Mouse (Mus musculus): ENCODE data around the gene Klf15. TPM values are rescaled to one million over a fixed set of nuclear protein-coding genes. Genes with fewer than 3 reads are reported as not detected.

The Klf15 gene
- polyA plus RNA-seq, 1 experiment from 2014 or later = 4.2 TPM

- no peaks in the 10 kb centered on the region for H3K27me3 ChIP-seq (ENCODE audit: low read depth, poor library complexity, severe bottlenecking)
- DNase-seq (ENCODE audit: low spot score) = no peak
These were observed 11.7 kb upstream of the Klf15 start for GRCm38 (mm10) chr6:90450697-90451096.

GRCm38 (mm10) chr6:90451512-90451911 lies 10.9 kb upstream of the Klf15 start:
- WGBS = 88% methylated on average over 5 of the region's 5 CpGs
- no peak for DNase-seq (ENCODE audit: low spot score)
- H3K27ac ChIP-seq (replicated peaks) = no peak overlapping the region
- H3K27me3 ChIP-seq (ENCODE audit: low read depth, poor library complexity, severe bottlenecking) = no peaks in the 10 kb centered on the region
- no peaks in the 10 kb centered on the region for H3K9me3 ChIP-seq (replicated peaks)
- peaks cover 10% of the 10 kb centered on the region for H3K4me1 ChIP-seq
- no peaks in the 10 kb centered on the region for H3K36me3 ChIP-seq
- no peak overlapping the region for H3K4me3 ChIP-seq

More at GRCm38 (mm10) chr6:90450697-90451096, 11.7 kb upstream of the Klf15 start:
- no peaks in the 10 kb centered on the region for H3K36me3 ChIP-seq
- H3K4me3 ChIP-seq = no peak overlapping the region
- H3K9me3 ChIP-seq (replicated peaks) = no peaks in the 10 kb centered on the region
- WGBS = 76% methylated on average over 5 of the region's 5 CpGs
- peaks cover 11% of the 10 kb centered on the region for H3K4me1 ChIP-seq
- H3K27ac ChIP-seq (replicated peaks) = no peak overlapping the region

- Histone ChIP-seq H3K36me3 (no peaks in the 10 kb centered on the region), H3K9me3 (replicated peaks) (no peaks in the 10 kb centered on the region), H3K4me3 (no peak overlapping the region), H3K27ac (replicated peaks) (no peak overlapping the region), H3K27me3 (ENCODE audit: low read depth, poor library complexity, severe bottlenecking) (no peaks in the 10 kb centered on the region), H3K4me1 (no peaks in the 10 kb centered on the region)
- no peak for DNase-seq (ENCODE audit: low spot score)
These were observed 9.8 kb upstream of the Klf15 start for GRCm38 (mm10) chr6:90452603-90453002.

GRCm38 (mm10) chr6:90453751-90454150 lies 8.6 kb upstream of the Klf15 start:
- Histone ChIP-seq H3K36me3 (no peaks in the 10 kb centered on the region), H3K4me1 (no peaks in the 10 kb centered on the region), H3K4me3 (no peak overlapping the region), H3K27me3 (ENCODE audit: low read depth, poor library complexity, severe bottlenecking) (no peaks in the 10 kb centered on the region), H3K9me3 (replicated peaks) (no peaks in the 10 kb centered on the region), H3K27ac (replicated peaks) (no peak overlapping the region)
- WGBS = 81% methylated on average over 5 of the region's 5 CpGs
- no peak for DNase-seq (ENCODE audit: low spot score)

- Histone ChIP-seq H3K27me3 (ENCODE audit: low read depth, poor library complexity, severe bottlenecking) (peaks cover 32% of the 10 kb centered on the region), H3K27ac (replicated peaks) (no peak overlapping the region), H3K9me3 (replicated peaks) (no peaks in the 10 kb centered on the region), H3K4me3 (no peak overlapping the region), H3K36me3 (no peaks in the 10 kb centered on the region), H3K4me1 (peaks cover 8% of the 10 kb centered on the region)
- WGBS = 89% methylated on average over 2 of the region's 2 CpGs
- no peak for DNase-seq (ENCODE audit: low spot score)
These were observed 5.0 kb upstream of the Klf15 start for GRCm38 (mm10) chr6:90457421-90457820.

- Histone ChIP-seq H3K27ac (replicated peaks) (no peak overlapping the region), H3K36me3 (no peaks in the 10 kb centered on the region), H3K27me3 (ENCODE audit: low read depth, poor library complexity, severe bottlenecking) (peaks cover 63% of the 10 kb centered on the region), H3K4me1 (peaks cover 25% of the 10 kb centered on the region), H3K4me3 (no peak overlapping the region), H3K9me3 (replicated peaks) (no peaks in the 10 kb centered on the region)
- DNase-seq (ENCODE audit: low spot score) = no peak
- WGBS = 66% methylated on average over 2 of the region's 2 CpGs
These were observed 1.2 kb upstream of the Klf15 start for GRCm38 (mm10) chr6:90461181-90461580.

GRCm38 (mm10) chr6:90461771-90462170 lies 605 bp upstream of the Klf15 start:
- Histone ChIP-seq H3K4me3 (peak overlapping the region; percentile 75), H3K4me1 (peaks cover 25% of the 10 kb centered on the region), H3K36me3 (0 out of 2 replicates have a peak, but pooled peaks cover 4% of the 10 kb centered on the region), H3K9me3 (replicated peaks) (no peaks in the 10 kb centered on the region), H3K27ac (replicated peaks) (peak overlapping the region; percentile 82; the same call in 1 of the 2 replicates), H3K27me3 (ENCODE audit: low read depth, poor library complexity, severe bottlenecking) (peaks cover 63% of the 10 kb centered on the region)
- no peak for DNase-seq (ENCODE audit: low spot score)
- 8% methylated on average over 12 of the region's 12 CpGs for WGBS

GRCm38 (mm10) chr6:90462841-90463227 lies 458 bp downstream of the Klf15 start:
- Histone ChIP-seq H3K27ac (replicated peaks) (peak overlapping the region; percentile 82), H3K27me3 (ENCODE audit: low read depth, poor library complexity, severe bottlenecking) (peaks cover 63% of the 10 kb centered on the region)
- DNase-seq (ENCODE audit: low spot score) = peak; percentile 32

GRCm38 (mm10) chr6:90463228-90463862 lies 969 bp downstream of the Klf15 start:
- peak overlapping the region; percentile 75 for H3K4me3 ChIP-seq

More at GRCm38 (mm10) chr6:90462841-90463227, 458 bp downstream of the Klf15 start:
- Histone ChIP-seq H3K9me3 (replicated peaks) (no peaks in the 10 kb centered on the region), H3K36me3 (0 out of 2 replicates have a peak, but pooled peaks cover 9% of the 10 kb centered on the region), H3K4me3 (peak overlapping the region; percentile 75), H3K4me1 (peaks cover 25% of the 10 kb centered on the region)
- under 1% methylated on average over 38 of the region's 38 CpGs for WGBS

GRCm38 (mm10) chr6:90463890-90464421 lies 1.6 kb downstream of the Klf15 start:
- Histone ChIP-seq H3K27me3 (ENCODE audit: low read depth, poor library complexity, severe bottlenecking) (peaks cover 63% of the 10 kb centered on the region), H3K9me3 (replicated peaks) (no peaks in the 10 kb centered on the region), H3K4me3 (peak overlapping the region; percentile 75), H3K27ac (replicated peaks) (peak overlapping the region; percentile 35; the same call in 1 of the 2 replicates), H3K36me3 (0 out of 2 replicates have a peak, but pooled peaks cover 9% of the 10 kb centered on the region), H3K4me1 (peaks cover 25% of the 10 kb centered on the region)
- no peak for DNase-seq (ENCODE audit: low spot score)
- 32% methylated on average over 7 of the region's 7 CpGs for WGBS

More at GRCm38 (mm10) chr6:90463228-90463862, 969 bp downstream of the Klf15 start:
- DNase-seq (ENCODE audit: low spot score) = peak; percentile 75
- peak overlapping the region; percentile 82 for H3K27ac ChIP-seq (replicated peaks)
- H3K27me3 ChIP-seq (ENCODE audit: low read depth, poor library complexity, severe bottlenecking) = peaks cover 63% of the 10 kb centered on the region
- peaks cover 25% of the 10 kb centered on the region for H3K4me1 ChIP-seq
- WGBS = under 1% methylated on average over 31 of the region's 31 CpGs
- no peaks in the 10 kb centered on the region for H3K9me3 ChIP-seq (replicated peaks)
- 0 out of 2 replicates have a peak, but pooled peaks cover 9% of the 10 kb centered on the region for H3K36me3 ChIP-seq

- 94% methylated on average over 11 of the region's 11 CpGs for WGBS
- no peak for DNase-seq (ENCODE audit: low spot score)
- peaks cover 54% of the 10 kb centered on the region for H3K27me3 ChIP-seq (ENCODE audit: low read depth, poor library complexity, severe bottlenecking)
- no peak overlapping the region for H3K4me3 ChIP-seq
- 0 out of 2 replicates have a peak, but pooled peaks cover 9% of the 10 kb centered on the region for H3K36me3 ChIP-seq
- no peaks in the 10 kb centered on the region for H3K9me3 ChIP-seq (replicated peaks)
- H3K4me1 ChIP-seq = peaks cover 25% of the 10 kb centered on the region
- no peak overlapping the region for H3K27ac ChIP-seq (replicated peaks)
These were observed 2.8 kb downstream of the Klf15 start for GRCm38 (mm10) chr6:90465028-90465640.

GRCm38 (mm10) chr6:90466079-90466478 lies 3.7 kb downstream of the Klf15 start:
- 85% methylated on average over 10 of the region's 10 CpGs for WGBS
- Histone ChIP-seq H3K4me3 (no peak overlapping the region), H3K4me1 (peaks cover 29% of the 10 kb centered on the region), H3K9me3 (replicated peaks) (no peaks in the 10 kb centered on the region), H3K27ac (replicated peaks) (no peak overlapping the region), H3K27me3 (ENCODE audit: low read depth, poor library complexity, severe bottlenecking) (peaks cover 44% of the 10 kb centered on the region), H3K36me3 (0 out of 2 replicates have a peak, but pooled peaks cover 9% of the 10 kb centered on the region)
- DNase-seq (ENCODE audit: low spot score) = no peak

Data from midbrain, embryonic 10.5 days (tissue).